Mouse (Mus musculus) Patski (cell line): ENCODE results near the gene Kcnip2. TPM values are rescaled to one million over a fixed set of nuclear protein-coding genes. Genes with fewer than 3 reads are reported as not detected.
A peak's percentile ranks its signal among the peaks of the same experiment; 100 is the strongest.

ENCODE experiments used
- ATAC-seq: fragments of 100-300 bp; one replicate; pipeline ENCODE4 v1.8.0; 2021
- CTCF ChIA-PET: fragments of 350-600 bp; sonication (Branson Sonifier 250); formaldehyde crosslinking; loops from one replicate; lab custom pipeline; 2022; ENCODE audit warnings: inconsistent platforms; lab: Charles Lee
- POLR2A ChIA-PET: fragments of 350-600 bp; sonication (Branson Sonifier 250); formaldehyde crosslinking; loops from one replicate; lab custom pipeline; 2022; ENCODE audit warnings: antibody characterized with exemption, inconsistent platforms; lab: Charles Lee
- DNase-seq: peaks from one replicate; pipeline ENCODE4 v3.0.0-alpha.2; 2011; ENCODE audit warnings: low read depth, low spot score
- H3K27me3 ChIP-seq: fragments of 371-371 bp; one replicate; pipeline ENCODE4 v1.5.1; 2021
- CTCF ChIP-seq: fragments of 100-300 bp; IDR thresholded peaks from one replicate; pipeline ENCODE4 v1.5.1; 2021
- in situ Hi-C: fragments of 300-500 bp; cut with MboI; formaldehyde crosslinking; loops from 3 replicates; pipeline ENCODE4 v1.11.1; 2018; ENCODE audit warnings: low pct_unique_long_range_greater_than_20kb, mixed read lengths
- polyA plus RNA-seq: library from polyadenylated mRNA; unstranded; gene quantifications from one replicate; pipeline ENCODE4 v1.2.3, GENCODE M21; 2021

The Kcnip2 gene
- polyA plus RNA-seq, 1 experiment from 2014 or later, result 0.10 TPM

- peak; percentile 93 for ATAC-seq
- TF ChIP-seq CTCF, result no peak
These were observed 32.5 kb downstream of the Kcnip2 start, which contains the start of gene Mgea5 for GRCm38 (mm10) chr19:45783181-45783932. Mgea5 (minus strand) TSS chr19:45783837.

GRCm38 (mm10) chr19:45782315-45783001, 33.4 kb downstream of the Kcnip2 start:
- TF ChIP-seq CTCF, result no peak
- peak; percentile 45 for ATAC-seq
- ChIA-PET CTCF (no interaction called here), POLR2A (interaction anchor here (1.1 kb wide), 2 partner anchors 8 to 22 kb away, joined by 3 read pairs; no protein-coding TSS in a partner anchor)
- in situ Hi-C loops, result no loop called here
- H3K27me3 ChIP-seq, result no peaks in the 10 kb centered on the region
- peak; percentile 10 for DNase-seq

More at GRCm38 (mm10) chr19:45783181-45783932, 32.5 kb downstream of the Kcnip2 start, which contains the start of gene Mgea5:
- ChIA-PET CTCF (no interaction called here), POLR2A (interaction anchor here (1.1 kb wide), 3 partner anchors 9 to 1310 kb away, joined by 3 to 5 read pairs (median 3); no protein-coding TSS in a partner anchor)
- H3K27me3 ChIP-seq, result no peaks in the 10 kb centered on the region
- peak; percentile 90 for DNase-seq
- in situ Hi-C loops, result no loop called here

GRCm38 (mm10) chr19:45781676-45782075, 34.2 kb downstream of the Kcnip2 start:
- POLR2A ChIA-PET, result interaction anchor here (1.4 kb wide), 1 partner anchor 28 kb away, joined by 3 read pairs; no protein-coding TSS in a partner anchor
- in situ Hi-C loops, result no loop called here
- ATAC-seq, result no peak
- H3K27me3 ChIP-seq, result no peaks in the 10 kb centered on the region
- CTCF ChIA-PET, result no interaction called here
- no peak for DNase-seq
- no peak for TF ChIP-seq CTCF

GRCm38 (mm10) chr19:45780350-45780915, 35.4 kb downstream of the Kcnip2 start:
- TF ChIP-seq CTCF, result no peak
- in situ Hi-C loops, result no loop called here
- no peaks in the 10 kb centered on the region for H3K27me3 ChIP-seq
- DNase-seq, result no peak
- ATAC-seq, result no peak
- POLR2A ChIA-PET, result interaction anchor here (0.6 to 1.4 kb wide), 3 partner anchors 15 to 27 kb away, joined by 3 read pairs; no protein-coding TSS in a partner anchor
- CTCF ChIA-PET, result no interaction called here

- ATAC-seq (no peak), DNase-seq (no peak)
- ChIA-PET POLR2A (interaction anchor here (1.0 kb wide), 1 partner anchor 7 kb away, joined by 3 read pairs; no protein-coding TSS in a partner anchor), CTCF (no interaction called here)
- H3K27me3 ChIP-seq, result no peaks in the 10 kb centered on the region
- TF ChIP-seq CTCF, result no peak
- in situ Hi-C loops, result no loop called here
These were observed 40.4 kb downstream of the Kcnip2 start for GRCm38 (mm10) chr19:45775486-45775885.

- DNase-seq (no peak), ATAC-seq (no peak)
- TF ChIP-seq CTCF, result no peak
- in situ Hi-C loops, result no loop called here
- H3K27me3 ChIP-seq, result no peaks in the 10 kb centered on the region
- ChIA-PET CTCF (interaction anchor here (1.4 kb wide), 1 partner anchor 11 kb away, joined by 5 read pairs; no protein-coding TSS in a partner anchor), POLR2A (no interaction called here)
These were observed 44.4 kb downstream of the Kcnip2 start for GRCm38 (mm10) chr19:45771501-45771900.

- H3K27me3 ChIP-seq, result no peaks in the 10 kb centered on the region
- TF ChIP-seq CTCF, result no peak
- ATAC-seq, result no peak
- ChIA-PET CTCF (interaction anchor here (1.3 kb wide), 1 partner anchor 11 kb away, joined by 5 read pairs; no protein-coding TSS in a partner anchor), POLR2A (no interaction called here)
- in situ Hi-C loops, result no loop called here
- DNase-seq, result no peak
These were observed 55.1 kb downstream of the Kcnip2 start for GRCm38 (mm10) chr19:45760810-45761209.

GRCm38 (mm10) chr19:45758671-45759070, 57.2 kb downstream of the Kcnip2 start:
- in situ Hi-C loops, result no loop called here
- POLR2A ChIA-PET, result no interaction called here
- H3K27me3 ChIP-seq, result no peaks in the 10 kb centered on the region
- TF ChIP-seq CTCF, result no peak
- CTCF ChIA-PET, result interaction anchor here (0.8 to 0.9 kb wide), 2 partner anchors 8 to 121 kb away, joined by 3 read pairs; no protein-coding TSS in a partner anchor
- ATAC-seq (no peak), DNase-seq (no peak)

GRCm38 (mm10) chr19:45753551-45753950, 62.3 kb downstream of the Kcnip2 start:
- no peak for TF ChIP-seq CTCF
- DNase-seq (no peak), ATAC-seq (no peak)
- H3K27me3 ChIP-seq, result no peaks in the 10 kb centered on the region
- ChIA-PET POLR2A (interaction anchor here (1.0 kb wide), 2 partner anchors 8 to 28 kb away, joined by 3 read pairs; no protein-coding TSS in a partner anchor), CTCF (no interaction called here)
- in situ Hi-C loops, result no loop called here

GRCm38 (mm10) chr19:45751881-45752280, 64.0 kb downstream of the Kcnip2 start:
- no peak for DNase-seq
- ATAC-seq, result no peak
- CTCF ChIA-PET, result interaction anchor here (1.4 kb wide), 1 partner anchor 678 kb away, joined by 3 read pairs; no protein-coding TSS in a partner anchor
- no peak for TF ChIP-seq CTCF
- in situ Hi-C loops, result no loop called here
- no peaks in the 10 kb centered on the region for H3K27me3 ChIP-seq
- POLR2A ChIA-PET, result no interaction called here
